Mouse (Mus musculus): Measurements from ENCODE around the gene Fcgr3. TPM values are rescaled to one million over a fixed set of nuclear protein-coding genes. Genes with fewer than 3 reads are reported as not detected.
"Not testable (repeated sequence)": the region's sequence is repeated elsewhere in the genome, so short reads cannot be mapped to it uniquely, and the experiment has no call there.

Gene Fcgr3
- polyA plus RNA-seq, 1 experiment from 2014 or later, result 12.7 TPM

DNA sequence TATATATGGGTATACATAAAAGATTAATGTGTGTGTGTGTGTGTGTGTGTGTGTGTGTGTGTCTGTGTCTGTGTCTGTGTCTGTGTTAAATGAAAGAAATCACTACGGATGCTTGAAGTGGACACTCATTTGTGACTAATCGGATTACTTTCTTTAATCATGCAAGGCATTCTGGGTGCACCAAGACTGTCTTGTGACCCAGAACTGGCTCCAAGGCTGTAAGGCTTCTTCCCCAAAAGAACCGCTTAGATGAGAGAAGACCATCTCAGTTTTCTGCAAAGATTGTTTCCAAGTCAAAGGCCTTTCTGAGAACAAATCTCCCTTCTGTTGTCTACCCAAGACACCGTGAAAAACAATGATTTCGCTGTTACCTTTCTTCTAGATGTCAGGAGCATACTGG, 12.5 kb upstream of the Fcgr3 start:
- not testable (repeated sequence) for H3K9me3 ChIP-seq (ENCODE audit: control insufficient read depth, low read length); H3K27ac ChIP-seq (ENCODE audit: low read length); H3K36me3 ChIP-seq (ENCODE audit: control insufficient read depth, insufficient read depth, low read length); ATAC-seq (ENCODE audit: low read depth); H3K4me3 ChIP-seq (ENCODE audit: low read length); H3K4me1 ChIP-seq (replicated peaks; ENCODE audit: control insufficient read depth, insufficient read depth, low read length); H3K4me2 ChIP-seq (ENCODE audit: low read depth, low read length); H3K9ac ChIP-seq (ENCODE audit: low read length)
- peaks cover 22% of the 10 kb centered on the region for H3K27me3 ChIP-seq (ENCODE audit: control insufficient read depth, insufficient read depth, low read depth, low read length)
- WGBS, result 34% methylated on average over 5 of the region's 5 CpGs

GRCm38 (mm10) chr1:171076176-171076575, 11.4 kb upstream of the Fcgr3 start:
- WGBS, result 65% methylated on average over 2 of the region's 5 CpGs
- peaks cover 19% of the 10 kb centered on the region for H3K27me3 ChIP-seq (ENCODE audit: control insufficient read depth, insufficient read depth, low read depth, low read length)
- H3K9ac ChIP-seq (ENCODE audit: low read length); H3K36me3 ChIP-seq (ENCODE audit: control insufficient read depth, insufficient read depth, low read length); H3K4me3 ChIP-seq (ENCODE audit: low read length); ATAC-seq (ENCODE audit: low read depth); H3K9me3 ChIP-seq (ENCODE audit: control insufficient read depth, low read length); H3K27ac ChIP-seq (ENCODE audit: low read length); H3K4me1 ChIP-seq (replicated peaks; ENCODE audit: control insufficient read depth, insufficient read depth, low read length); H3K4me2 ChIP-seq (ENCODE audit: low read depth, low read length): not testable (repeated sequence)

DNA sequence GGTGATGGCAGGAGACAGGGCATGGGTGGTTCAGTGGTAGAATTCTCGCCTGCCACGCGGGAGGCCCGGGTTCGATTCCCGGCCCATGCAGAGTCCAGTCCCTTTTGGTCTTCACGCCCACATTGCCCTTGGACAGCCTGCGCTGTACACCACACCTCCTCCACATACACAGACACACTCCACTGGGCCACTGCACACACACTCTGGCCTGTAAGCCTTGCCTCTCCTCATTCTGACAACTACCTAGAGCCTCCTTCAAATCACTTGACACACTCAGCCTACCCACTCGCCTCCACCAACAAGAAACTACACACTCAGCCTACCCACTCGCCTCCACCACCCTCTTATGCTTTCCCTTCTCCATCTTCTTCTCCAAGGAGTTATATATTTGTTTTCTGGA, 9.5 kb upstream of the Fcgr3 start:
- H3K4me1 ChIP-seq (replicated peaks; ENCODE audit: control insufficient read depth, insufficient read depth, low read length); H3K36me3 ChIP-seq (ENCODE audit: control insufficient read depth, insufficient read depth, low read length); H3K4me3 ChIP-seq (ENCODE audit: low read length); H3K9me3 ChIP-seq (ENCODE audit: control insufficient read depth, low read length); H3K27ac ChIP-seq (ENCODE audit: low read length); H3K9ac ChIP-seq (ENCODE audit: low read length); H3K4me2 ChIP-seq (ENCODE audit: low read depth, low read length): not testable (repeated sequence)
- 12% methylated on average over 4 of the region's 10 CpGs for WGBS
- H3K27me3 ChIP-seq (ENCODE audit: control insufficient read depth, insufficient read depth, low read depth, low read length), result peaks cover 26% of the 10 kb centered on the region
- peak; percentile 18 for ATAC-seq (ENCODE audit: low read depth)

- peaks cover 20% of the 10 kb centered on the region for H3K27me3 ChIP-seq (ENCODE audit: control insufficient read depth, insufficient read depth, low read depth, low read length)
- not testable (repeated sequence) for H3K9ac ChIP-seq (ENCODE audit: low read length); H3K4me2 ChIP-seq (ENCODE audit: low read depth, low read length); H3K9me3 ChIP-seq (ENCODE audit: control insufficient read depth, low read length); H3K27ac ChIP-seq (ENCODE audit: low read length); H3K36me3 ChIP-seq (ENCODE audit: control insufficient read depth, insufficient read depth, low read length); H3K4me3 ChIP-seq (ENCODE audit: low read length); H3K4me1 ChIP-seq (replicated peaks; ENCODE audit: control insufficient read depth, insufficient read depth, low read length)
- WGBS, result no CpG with 5 or more reads among the region's 45 CpGs
- peak; percentile 64 for ATAC-seq (ENCODE audit: low read depth)
These were observed 7.5 kb upstream of the Fcgr3 start for GRCm38 (mm10) chr1:171072217-171072616.

DNA sequence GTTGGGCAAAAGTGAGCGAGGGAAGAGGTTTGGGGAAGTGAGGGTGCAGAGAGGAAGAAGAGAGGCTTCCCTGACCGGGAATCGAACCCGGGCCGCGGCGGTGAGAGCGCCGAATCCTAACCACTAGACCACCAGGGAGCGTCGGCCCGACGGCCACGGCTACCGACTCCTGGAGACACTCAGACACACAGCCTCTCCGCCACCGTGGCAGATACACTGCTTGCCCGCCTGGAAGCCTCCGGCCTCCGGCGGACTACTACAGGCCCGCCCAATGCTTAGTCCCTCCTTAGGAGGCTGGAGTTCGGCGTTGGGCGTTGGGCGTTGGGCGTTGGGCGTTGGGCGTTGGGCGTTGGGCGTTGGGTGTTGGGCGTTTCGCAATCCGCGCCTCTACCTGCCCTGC, 7.0 kb upstream of the Fcgr3 start:
- H3K36me3 ChIP-seq (ENCODE audit: control insufficient read depth, insufficient read depth, low read length); H3K4me3 ChIP-seq (ENCODE audit: low read length); H3K4me2 ChIP-seq (ENCODE audit: low read depth, low read length); H3K9ac ChIP-seq (ENCODE audit: low read length); H3K27ac ChIP-seq (ENCODE audit: low read length); H3K9me3 ChIP-seq (ENCODE audit: control insufficient read depth, low read length); H3K4me1 ChIP-seq (replicated peaks; ENCODE audit: control insufficient read depth, insufficient read depth, low read length): not testable (repeated sequence)
- peaks cover 19% of the 10 kb centered on the region for H3K27me3 ChIP-seq (ENCODE audit: control insufficient read depth, insufficient read depth, low read depth, low read length)
- peak; percentile 70 for ATAC-seq (ENCODE audit: low read depth)
- WGBS, result no CpG with 5 or more reads among the region's 35 CpGs

DNA sequence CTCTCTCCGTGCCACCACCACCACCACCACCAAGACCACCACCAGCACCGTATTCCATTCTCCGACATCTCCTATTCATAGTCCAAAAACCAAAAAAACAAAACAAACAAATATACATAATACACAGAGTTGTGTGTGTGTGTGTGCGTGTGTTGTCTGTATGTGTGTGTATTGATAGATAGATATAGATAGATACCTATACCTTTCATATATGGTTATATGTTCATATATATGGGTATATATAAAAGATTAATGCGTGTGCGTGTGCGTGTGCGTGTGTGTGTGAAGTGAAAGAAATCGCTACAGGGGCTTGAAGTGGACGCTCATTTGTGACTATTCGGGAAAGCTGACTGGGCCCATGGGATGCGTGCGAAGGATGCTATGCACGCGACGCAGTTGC, 6.1 kb upstream of the Fcgr3 start:
- not testable (repeated sequence) for H3K9ac ChIP-seq (ENCODE audit: low read length); H3K36me3 ChIP-seq (ENCODE audit: control insufficient read depth, insufficient read depth, low read length); ATAC-seq (ENCODE audit: low read depth); H3K4me3 ChIP-seq (ENCODE audit: low read length); H3K4me2 ChIP-seq (ENCODE audit: low read depth, low read length); H3K9me3 ChIP-seq (ENCODE audit: control insufficient read depth, low read length); H3K4me1 ChIP-seq (replicated peaks; ENCODE audit: control insufficient read depth, insufficient read depth, low read length); H3K27ac ChIP-seq (ENCODE audit: low read length)
- H3K27me3 ChIP-seq (ENCODE audit: control insufficient read depth, insufficient read depth, low read depth, low read length), result peaks cover 19% of the 10 kb centered on the region
- WGBS, result 19% methylated on average over 11 of the region's 16 CpGs

GRCm38 (mm10) chr1:171069508-171069907, 4.8 kb upstream of the Fcgr3 start:
- H3K27ac ChIP-seq (ENCODE audit: low read length); H3K36me3 ChIP-seq (ENCODE audit: control insufficient read depth, insufficient read depth, low read length); H3K4me3 ChIP-seq (ENCODE audit: low read length); H3K9ac ChIP-seq (ENCODE audit: low read length); H3K4me1 ChIP-seq (replicated peaks; ENCODE audit: control insufficient read depth, insufficient read depth, low read length); H3K9me3 ChIP-seq (ENCODE audit: control insufficient read depth, low read length); H3K4me2 ChIP-seq (ENCODE audit: low read depth, low read length); ATAC-seq (ENCODE audit: low read depth): not testable (repeated sequence)
- WGBS, result 56% methylated on average over 3 of the region's 3 CpGs
- peaks cover 26% of the 10 kb centered on the region for H3K27me3 ChIP-seq (ENCODE audit: control insufficient read depth, insufficient read depth, low read depth, low read length)

- H3K4me1 ChIP-seq (replicated peaks; ENCODE audit: control insufficient read depth, insufficient read depth, low read length); H3K4me3 ChIP-seq (ENCODE audit: low read length); ATAC-seq (ENCODE audit: low read depth); H3K36me3 ChIP-seq (ENCODE audit: control insufficient read depth, insufficient read depth, low read length); H3K9ac ChIP-seq (ENCODE audit: low read length); H3K27ac ChIP-seq (ENCODE audit: low read length); H3K9me3 ChIP-seq (ENCODE audit: control insufficient read depth, low read length); H3K4me2 ChIP-seq (ENCODE audit: low read depth, low read length): not testable (repeated sequence)
- peaks cover 25% of the 10 kb centered on the region for H3K27me3 ChIP-seq (ENCODE audit: control insufficient read depth, insufficient read depth, low read depth, low read length)
- 41% methylated on average over 5 of the region's 5 CpGs for whole genome bisulfite sequencing
These were observed 3.2 kb upstream of the Fcgr3 start for GRCm38 (mm10) chr1:171067928-171068327.

- not testable (repeated sequence) for H3K4me3 ChIP-seq (ENCODE audit: low read length); H3K9ac ChIP-seq (ENCODE audit: low read length); H3K36me3 ChIP-seq (ENCODE audit: control insufficient read depth, insufficient read depth, low read length); H3K4me1 ChIP-seq (replicated peaks; ENCODE audit: control insufficient read depth, insufficient read depth, low read length); H3K9me3 ChIP-seq (ENCODE audit: control insufficient read depth, low read length); H3K27ac ChIP-seq (ENCODE audit: low read length); H3K4me2 ChIP-seq (ENCODE audit: low read depth, low read length)
- ATAC-seq (ENCODE audit: low read depth), result peak; percentile 9
- H3K27me3 ChIP-seq (ENCODE audit: control insufficient read depth, insufficient read depth, low read depth, low read length), result peaks cover 25% of the 10 kb centered on the region
- 24% methylated on average over 2 of the region's 10 CpGs for WGBS
These were observed 1.8 kb upstream of the Fcgr3 start for GRCm38 (mm10) chr1:171066583-171066982.

GRCm38 (mm10) chr1:171065768-171066167, 1.0 kb upstream of the Fcgr3 start:
- H3K9ac ChIP-seq (ENCODE audit: low read length); H3K27ac ChIP-seq (ENCODE audit: low read length); H3K36me3 ChIP-seq (ENCODE audit: control insufficient read depth, insufficient read depth, low read length); H3K4me1 ChIP-seq (replicated peaks; ENCODE audit: control insufficient read depth, insufficient read depth, low read length); H3K9me3 ChIP-seq (ENCODE audit: control insufficient read depth, low read length): not testable (repeated sequence)
- Histone ChIP-seq H3K4me3 (ENCODE audit: low read length) (peak overlapping the region; percentile 36), H3K4me2 (ENCODE audit: low read depth, low read length) (peak overlapping the region; percentile 40), H3K27me3 (ENCODE audit: control insufficient read depth, insufficient read depth, low read depth, low read length) (peaks cover 23% of the 10 kb centered on the region)
- peak; percentile 8; the same call in 1 of the 2 replicates for ATAC-seq (ENCODE audit: low read depth)
- WGBS, result 5% methylated on average over 25 of the region's 45 CpGs

All from lung, embryonic 16.5 days (tissue).